Mouse (Mus musculus): ENCODE measurements around the gene Mettl1.
"Not testable (repeated sequence)": the region's sequence is repeated elsewhere in the genome, so short reads cannot be mapped to it uniquely, and the experiment has no call there.

The Mettl1 gene

DNA sequence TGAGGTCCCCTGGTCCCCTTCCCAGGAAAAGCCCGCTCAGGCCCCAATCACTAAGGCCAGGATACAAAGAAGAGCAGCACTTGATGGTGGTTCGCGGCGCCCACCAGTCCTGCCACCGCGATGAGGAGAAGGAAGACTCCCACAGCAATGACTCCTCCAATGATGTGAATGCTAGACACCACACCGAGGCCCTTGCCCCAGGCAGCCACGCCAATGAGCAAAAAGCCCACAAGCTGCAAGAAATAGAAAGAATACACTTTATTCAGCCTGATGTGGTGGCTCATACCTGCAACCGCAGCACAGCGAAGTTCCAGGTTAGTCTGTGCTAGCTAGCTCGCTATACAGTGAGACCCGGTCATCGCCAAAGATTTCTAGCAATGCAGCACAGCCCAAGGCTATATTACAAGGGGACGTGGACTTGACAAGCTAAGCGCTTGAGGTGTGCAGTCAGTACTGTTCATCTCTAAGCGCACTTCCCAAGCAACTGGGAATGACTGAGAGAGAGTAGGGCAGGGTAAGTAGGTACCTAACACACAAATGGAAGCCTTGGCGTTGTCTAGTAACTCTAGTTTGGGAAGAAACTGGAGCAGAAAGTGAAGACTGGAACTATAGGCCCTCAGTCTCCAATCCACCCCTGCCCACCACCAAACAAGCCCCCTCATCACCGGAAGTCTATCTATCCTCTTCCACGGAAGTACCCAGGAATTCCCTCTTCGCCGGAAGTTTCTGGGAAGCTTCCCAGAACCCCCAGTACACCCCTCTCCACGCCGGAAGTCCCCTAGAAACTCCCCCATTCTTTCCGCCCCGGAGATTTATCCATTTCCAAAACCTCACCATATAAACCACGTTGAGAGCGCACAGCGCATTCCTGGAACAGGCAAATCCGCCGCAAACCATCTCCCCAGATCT is 28.3 kb downstream of the Mettl1 start:
- no peak for DNase-seq

DNA sequence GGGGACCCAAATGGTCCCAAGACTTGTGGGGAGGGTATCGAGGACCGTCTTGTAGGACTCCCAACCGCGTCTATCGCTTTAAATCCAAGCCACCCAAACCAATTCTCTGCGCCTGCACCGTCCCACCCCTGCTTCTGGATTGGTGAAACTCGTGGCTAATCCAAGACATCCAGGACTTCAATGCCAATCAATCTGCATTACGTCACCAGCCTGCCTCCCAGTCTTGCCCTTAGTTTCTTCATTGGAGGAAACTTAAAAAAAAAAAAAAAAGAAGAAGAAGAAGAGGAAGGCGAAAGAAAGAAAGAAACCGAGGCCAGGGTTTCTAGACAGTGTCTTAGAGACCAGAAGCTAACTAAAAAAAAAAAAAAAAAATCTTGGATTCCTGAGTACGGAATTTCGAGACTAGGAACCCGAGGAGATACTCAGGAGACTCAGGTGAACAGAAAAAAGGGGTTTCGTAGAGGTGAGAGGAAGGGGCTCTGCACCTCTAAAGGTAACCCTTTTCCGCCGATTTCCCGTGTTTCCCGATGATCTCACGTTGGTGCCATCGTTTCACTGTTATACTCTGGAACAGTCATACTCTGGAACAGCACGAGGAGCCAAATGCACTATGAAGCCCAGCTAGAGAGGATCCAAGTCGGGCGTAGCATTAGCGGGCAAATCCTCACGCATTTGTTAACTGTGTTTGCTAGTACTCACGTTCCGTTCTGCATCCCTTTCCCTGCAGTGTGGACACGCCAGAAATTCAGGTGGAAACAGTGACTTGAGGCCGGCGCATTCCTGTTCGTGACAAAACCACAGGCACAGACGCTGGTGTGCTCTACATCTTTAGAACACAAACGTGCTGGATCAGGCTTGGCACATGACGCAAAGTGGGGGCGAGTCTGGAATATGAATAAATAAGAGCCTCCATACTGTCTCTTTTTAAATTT is 29.2 kb downstream of the Mettl1 start, which contains the start of gene Tspan31:
TSS of gene Tspan31 (minus strand) at position 75 of the 932 bp plus-strand sequence.
- DNase-seq, result peak; percentile 98

DNA sequence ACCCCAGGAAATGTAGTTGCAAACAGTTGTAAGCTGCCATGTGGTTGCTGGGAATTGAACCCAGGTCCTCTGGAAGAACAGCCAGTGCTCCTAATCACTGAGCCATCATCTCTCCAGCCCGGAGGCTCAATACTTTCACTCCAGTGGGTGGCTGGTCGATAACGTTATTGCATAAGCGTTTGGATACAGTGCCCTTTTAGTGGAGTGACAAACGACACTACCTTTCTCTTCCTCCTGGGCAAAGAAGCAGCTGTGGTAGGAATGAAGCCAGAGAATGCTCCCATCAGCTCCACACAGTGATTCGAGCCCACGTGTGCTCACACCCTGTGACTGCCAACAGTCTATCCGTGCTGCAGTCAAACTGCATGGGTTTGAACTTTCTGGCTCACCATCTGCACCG is 30.0 kb downstream of the Mettl1 start:
- no peak for DNase-seq

DNA sequence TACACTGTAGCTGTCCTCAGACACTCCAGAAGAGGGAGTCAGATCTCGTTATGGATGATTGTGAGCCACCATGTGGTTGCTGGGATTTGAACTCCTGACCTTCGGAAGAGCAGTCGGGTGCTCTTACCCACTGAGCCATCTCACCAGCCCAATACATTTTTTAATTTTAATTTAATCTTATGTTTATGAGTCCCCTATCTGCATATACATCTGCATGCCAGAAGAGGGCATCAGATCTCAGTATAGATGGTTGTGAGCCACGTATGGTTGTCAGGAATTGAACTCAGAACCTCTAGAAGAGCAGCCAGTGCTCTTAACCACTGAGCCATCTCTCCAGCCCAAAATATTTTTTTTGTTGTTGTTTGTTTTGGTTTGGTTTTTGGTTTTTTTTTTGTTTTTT is 31.1 kb downstream of the Mettl1 start:
- DNase-seq, result not testable (repeated sequence)

DNA sequence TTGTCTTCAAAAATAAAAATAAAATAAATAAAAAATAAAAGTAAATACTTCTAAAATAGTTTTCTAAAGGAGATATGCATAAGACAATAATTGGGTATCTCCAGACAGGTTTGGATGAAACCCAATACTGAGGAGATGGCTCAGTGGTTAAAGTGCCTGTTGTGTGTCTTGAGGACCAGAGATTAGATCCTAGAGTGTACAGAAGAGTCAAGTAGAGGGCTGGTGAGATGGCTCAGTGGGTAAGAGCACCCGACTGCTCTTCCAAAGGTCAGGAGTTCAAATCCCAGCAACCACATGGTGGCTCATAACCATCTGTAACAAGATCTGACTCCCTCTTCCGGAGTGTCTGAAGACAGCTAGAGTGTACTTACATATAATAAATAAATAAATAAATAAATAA is 31.8 kb downstream of the Mettl1 start:
- not testable (repeated sequence) for DNase-seq

DNA sequence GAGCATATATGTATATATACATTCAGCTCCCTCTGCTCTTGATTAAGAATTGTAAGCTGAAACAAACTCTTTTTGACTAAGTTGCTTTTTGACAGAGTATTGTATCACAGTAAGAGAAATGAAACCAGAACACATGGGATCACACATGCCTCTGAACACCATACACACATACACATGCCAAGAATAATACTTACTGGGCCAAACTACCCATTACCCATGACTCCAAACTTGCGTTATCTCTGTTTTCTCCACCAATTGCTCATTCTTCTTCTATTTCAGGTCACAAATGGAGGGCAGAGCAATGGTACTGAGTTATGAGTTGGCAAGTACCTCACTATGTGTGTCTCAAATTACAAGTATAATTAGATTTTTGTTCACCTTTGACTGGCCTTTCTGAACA is 32.8 kb downstream of the Mettl1 start:
- DNase-seq, result no peak

DNA sequence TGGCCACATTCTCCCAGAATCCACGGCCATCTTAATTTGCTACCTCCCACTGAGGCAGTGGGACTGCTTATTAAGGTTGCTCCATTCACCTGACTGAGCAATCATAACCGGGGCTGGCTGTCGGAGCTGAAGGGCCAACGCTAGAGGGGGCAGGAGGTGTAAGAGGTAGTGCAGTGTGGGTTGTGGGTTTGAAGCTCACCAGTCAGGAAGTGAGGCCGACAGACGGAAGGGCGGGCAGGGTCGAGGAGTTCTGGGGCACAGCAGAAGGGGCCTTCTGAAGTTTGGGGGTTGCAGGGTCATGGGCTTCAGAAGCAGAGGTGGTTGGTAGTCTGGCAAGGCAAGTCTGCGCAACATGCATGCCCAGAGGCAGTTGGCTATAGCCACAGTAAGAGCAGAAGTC is 33.9 kb downstream of the Mettl1 start, which contains the start of gene Agap2:
TSS of gene Agap2 (plus strand) at position 205 of the 400 bp plus-strand sequence.
- DNase-seq, result peak; percentile 68

DNA sequence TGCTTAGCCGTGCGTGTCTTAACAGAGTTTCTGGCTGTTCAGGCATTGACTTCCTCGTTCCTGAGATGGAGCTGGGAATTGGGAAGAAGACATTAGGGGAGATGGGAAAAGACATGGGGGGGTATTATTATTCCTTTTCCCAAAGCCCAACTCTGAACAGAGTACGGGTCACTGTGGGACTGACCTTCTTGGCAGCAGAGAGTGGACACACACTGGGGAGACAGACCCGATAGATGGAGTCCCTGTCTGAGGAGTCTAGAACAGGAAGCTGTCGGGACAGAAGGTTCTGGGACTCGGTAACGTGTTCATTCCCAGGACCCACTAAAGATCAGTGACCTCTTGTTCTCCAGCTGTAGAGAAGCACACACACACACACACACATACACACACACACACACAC is 34.4 kb downstream of the Mettl1 start:
- DNase-seq, result no peak

DNA sequence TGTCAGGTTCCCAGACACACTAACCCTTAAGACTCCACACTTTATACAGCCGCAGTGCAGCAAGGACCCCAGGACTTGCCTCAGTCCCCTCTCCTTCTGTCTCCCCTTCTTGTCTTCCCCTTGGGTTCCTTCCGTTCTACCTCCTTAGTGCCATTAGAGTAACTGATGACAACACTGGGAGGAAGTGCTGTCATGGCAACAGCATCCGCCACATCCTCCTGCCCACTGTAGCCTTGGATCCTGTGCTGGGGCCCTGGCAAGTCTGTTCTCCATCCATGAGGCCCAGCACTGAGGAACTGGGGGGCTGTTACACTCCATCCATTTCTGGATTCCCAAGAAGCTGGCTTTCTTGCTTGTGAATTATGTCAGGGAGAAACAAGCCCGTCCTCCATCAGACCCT is 34.9 kb downstream of the Mettl1 start:
- DNase-seq, result peak; percentile 57

DNA sequence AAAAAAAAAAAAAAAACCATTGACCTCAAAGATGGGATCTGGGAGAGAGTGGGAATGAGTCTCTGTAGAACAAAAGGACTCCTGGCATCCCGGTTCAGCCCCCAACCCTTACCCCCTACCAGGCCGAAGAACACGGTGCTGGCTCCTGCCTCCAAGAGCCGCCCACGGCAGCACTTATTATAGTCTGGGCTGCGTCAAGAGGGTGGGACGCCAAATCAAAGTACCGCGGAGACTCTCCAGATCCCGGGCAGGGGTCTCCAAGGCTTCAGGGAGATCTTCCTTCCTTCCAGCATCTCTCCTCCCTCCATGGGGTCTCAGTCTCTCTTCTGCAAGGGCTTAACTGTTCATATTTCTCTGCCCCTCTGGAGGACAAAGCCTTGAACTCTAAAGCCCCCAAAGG is 36.3 kb downstream of the Mettl1 start:
- DNase-seq, result no peak

DNA sequence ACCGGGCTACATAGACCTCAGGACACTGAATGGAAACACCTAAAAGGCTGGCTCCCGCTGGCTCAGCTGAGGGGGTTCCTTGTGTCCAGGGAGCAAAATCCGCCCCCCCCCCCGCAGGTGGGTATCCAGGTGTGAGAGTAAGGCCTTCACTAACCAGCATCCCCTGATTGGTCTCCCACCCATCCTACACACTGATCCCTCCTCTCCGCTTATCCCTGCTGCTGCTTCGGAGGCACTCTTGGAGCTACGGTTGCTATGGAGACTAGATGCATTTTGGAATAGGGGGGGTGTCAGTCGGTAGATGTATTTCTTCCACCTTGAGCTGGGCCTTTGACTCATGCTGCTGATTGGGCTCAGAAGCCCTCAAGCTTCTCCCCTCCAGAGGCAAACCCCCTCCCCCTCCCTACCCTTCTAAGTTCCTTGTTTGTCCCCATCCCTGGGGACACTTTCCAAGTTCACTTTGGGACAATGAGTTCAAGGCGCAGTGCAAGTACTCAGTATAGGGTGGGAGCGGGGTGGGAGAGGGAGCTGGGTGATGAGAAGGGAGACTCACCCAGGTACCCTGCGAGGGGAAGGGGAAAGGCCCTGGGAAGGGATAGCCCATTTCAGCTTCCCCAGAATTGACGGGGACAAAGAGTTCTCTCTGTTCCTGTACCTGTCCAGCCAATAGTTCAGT is 36.9 kb downstream of the Mettl1 start:
- DNase-seq, result no peak

DNA sequence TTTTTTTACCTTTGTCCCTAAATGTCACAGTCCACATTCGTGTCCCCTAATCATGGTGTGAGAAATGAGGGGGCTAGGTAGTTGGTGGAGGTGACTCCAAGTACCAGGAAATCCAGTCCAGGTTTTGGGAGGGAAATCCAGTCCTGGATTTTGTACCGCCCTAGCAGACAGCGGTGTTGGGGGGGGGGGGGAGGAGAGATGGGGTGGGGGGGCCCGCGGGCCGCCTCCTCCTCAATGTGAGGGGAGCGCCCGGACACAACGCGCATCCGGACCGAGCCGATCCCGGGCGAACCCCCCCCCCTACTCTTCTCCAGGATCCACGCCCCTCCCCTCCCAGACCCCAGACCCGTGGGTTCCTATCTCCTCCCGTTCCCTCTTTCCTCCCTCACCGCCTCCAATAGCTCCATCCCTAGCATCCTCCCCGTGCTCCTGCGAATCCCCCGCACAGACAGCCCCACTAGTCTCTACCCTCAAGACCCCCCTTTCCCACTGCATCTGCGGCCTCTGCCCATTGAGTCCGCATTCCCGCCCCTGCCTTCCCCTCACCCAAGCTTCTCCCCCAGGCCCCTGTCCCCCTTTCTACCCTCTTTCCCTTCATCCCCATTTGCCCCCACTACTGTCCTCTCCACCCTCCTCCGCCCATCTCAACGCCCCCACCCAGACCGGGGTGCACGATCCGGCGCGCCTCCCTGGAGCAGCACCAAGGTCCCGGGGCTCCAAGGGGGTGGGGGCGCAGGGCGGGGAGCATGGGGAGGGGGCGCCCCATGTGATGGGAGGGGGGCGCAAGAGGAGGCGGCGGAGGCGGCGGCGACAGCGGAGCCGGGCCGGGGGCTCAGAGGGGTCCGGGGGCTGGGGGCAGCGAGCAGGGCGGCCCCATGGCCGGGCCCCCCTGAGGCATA is 37.7 kb downstream of the Mettl1 start:
- no peak for DNase-seq

DNA sequence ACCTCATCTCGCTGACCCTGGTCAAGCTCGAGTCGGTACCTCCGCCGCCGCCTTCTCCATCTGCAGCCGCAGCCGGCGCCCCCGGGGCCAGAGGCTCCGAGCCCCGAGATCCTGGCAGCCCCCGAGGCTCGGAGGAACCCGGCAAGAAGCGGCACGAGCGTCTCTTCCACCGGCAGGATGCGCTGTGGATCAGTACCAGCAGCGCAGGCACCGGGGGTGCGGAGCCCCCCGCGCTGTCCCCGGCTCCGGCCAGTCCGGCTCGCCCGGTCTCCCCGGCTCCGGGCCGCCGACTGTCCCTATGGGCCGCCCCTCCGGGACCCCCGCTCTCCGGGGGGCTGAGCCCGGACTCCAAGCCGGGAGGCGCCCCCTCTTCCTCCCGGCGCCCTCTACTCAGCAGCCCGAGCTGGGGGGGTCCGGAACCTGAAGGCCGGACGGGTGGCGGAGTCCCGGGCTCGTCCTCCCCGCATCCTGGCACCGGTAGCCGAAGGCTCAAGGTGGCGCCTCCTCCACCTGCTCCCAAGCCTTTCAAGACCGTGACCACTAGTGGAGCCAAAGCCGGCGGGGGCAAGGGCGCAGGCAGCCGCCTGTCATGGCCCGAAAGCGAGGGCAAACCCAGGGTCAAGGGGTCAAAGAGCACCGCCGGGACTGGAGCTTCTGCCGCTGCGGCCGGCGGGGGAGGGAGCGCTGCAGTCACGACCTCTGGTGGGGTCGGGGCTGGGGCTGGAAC is 38.6 kb downstream of the Mettl1 start:
- no peak for DNase-seq

DNA sequence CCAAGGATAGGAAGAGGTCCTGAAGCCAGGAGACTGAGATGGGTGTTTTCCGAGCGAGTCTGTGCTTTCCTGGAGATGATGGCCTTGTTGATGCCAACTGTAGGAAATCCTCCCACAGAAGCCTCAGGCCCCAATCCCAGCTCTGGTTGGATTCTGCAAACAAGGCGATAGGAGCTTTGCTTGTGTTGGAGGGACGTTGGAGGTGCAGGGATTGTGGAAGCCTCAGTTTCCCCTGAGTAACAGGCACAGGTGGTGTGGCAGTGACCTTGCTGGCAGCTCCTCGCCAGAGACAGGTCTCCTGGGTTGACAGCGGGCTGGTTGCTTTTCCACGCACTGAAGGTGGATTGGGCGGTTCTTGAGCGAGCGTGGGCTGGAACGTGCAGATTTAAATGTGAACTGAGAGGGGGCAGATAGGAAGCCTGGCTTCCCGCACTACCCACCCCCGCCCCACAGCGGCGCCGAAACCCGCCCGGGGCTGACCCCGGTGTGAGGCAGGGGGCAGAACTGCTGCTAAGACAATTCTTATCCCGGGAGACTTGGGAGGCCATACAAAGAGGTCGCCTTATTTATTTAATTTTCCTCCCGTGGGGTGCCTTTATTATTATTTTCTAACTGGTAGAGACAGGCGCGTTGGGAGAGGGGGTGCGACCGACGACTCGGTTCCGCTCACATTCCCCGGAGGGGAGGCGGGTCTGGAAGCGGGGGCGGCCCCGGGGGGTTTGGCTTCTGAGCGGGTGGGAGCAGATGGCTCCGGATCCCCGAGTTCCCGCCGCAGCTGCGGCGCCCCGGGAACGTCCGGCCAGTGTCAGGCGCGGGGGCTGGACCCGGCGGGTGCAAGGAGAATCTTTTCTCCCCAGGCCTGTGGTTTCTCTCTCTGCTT is 39.9 kb downstream of the Mettl1 start:
- no peak for DNase-seq

DNA sequence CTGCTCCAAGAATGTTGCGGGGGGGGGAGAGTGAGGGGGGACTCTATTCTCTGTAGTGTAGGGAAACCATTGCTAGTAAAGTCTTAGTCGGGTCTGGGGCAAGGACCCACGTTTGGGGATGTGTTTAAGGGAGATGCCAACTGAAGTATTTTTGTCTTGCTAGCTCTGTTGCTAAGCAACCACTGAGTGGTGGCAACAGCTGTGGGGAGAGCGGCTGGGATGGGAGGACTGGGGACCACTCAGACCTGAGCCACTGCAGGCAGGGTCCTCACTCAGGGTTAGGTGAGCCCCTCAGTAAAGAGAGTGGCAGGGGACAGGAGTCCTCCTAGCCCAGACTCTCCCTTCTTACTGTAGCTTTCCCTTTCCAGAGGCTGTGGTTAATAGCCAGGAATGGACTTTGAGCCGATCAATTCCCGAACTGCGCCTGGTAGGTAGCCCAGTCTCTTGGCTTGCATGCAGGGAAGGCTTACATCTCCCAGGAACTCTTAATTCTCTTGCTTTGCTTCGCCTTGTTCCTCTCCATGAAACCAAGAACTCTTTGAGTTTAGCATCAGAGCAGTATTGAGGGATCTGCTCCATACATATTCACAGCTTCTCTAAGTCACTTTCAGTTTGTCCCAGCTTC is 40.9 kb downstream of the Mettl1 start:
- DNase-seq, result no peak

DNA sequence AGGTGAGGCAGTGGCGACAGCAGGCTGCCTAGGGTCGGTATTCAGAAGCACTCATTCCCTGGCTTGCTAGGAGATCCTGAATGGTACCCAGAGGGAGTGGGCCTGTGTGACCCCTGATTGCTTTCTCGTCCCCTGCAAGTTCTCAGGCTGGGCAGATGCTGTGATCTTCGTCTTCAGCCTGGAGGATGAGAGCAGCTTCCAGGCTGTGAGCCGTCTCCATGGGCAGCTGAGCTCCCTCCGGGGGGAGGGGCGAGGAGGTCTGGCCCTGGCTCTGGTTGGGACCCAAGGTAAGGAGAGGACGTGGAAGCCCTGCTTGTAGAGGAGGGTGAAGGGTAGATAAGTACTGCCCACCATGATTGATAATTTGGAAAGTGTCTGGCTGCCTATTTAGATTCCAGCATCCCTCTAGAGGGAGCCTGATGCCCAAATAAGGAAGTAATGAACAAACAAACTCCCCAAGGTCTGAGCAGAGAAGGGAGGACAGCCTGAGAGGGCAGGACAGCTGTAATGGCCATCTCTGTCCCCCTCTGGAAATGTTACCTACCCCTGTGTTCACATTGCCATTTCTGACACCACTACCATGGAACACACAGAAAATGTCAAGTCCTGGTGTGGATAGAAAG is 42.2 kb downstream of the Mettl1 start:
- DNase-seq, result no peak

DNA sequence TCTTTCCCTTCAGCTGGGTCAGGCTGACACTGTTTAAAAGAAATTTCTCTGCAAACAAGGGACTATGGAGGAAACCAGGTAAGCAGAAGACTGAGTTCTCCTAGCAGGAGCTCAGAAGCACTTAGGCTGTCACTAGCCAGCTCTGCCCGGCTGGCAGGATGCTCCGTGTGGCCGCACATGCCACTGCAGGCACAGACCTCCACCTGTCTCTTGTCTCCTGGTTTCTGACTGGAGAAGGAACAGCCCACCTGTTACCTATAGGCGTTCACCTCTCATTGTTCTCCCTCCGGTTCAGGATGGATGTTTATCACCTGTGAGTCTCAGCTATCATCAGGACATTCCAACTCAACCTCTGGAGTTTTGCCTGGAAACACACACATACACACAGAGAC is 42.7 kb downstream of the Mettl1 start:
- DNase-seq, result no peak

DNA sequence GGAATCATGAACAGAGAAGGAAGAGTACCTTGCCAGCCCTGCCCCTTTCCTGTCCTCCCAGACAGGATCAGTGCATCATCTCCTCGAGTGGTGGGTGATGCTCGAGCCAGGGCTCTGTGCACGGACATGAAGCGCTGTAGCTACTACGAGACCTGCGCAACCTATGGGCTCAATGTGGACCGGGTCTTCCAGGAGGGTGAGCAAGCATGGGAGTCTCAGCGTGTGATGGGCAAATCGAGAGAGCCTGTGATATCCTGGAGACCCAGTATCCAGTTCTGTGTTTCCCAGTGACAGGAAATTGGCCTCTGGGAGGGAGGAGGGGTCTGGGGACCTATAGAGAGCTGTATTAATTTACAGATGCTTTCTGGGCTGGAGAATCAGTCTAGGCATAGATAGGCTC is 43.8 kb downstream of the Mettl1 start:
- DNase-seq, result no peak

DNA sequence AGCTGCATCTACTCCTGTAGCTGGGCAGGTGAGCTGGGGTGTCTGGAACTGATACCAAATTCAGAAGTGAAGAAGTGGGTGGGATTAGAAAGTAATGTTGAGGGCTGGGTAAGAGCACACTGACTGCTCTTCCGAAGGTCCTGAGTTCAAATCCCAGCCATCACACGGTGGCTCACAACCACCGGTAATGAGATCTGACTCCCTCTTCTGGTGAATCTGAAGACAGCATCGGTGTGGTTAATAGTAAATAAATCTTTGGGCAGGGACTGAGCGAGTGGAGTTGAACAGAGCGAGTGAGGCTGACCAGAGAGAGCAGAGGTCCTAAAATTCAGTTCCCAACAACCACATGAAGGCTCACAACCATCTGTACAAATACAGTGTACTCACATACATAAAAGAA is 44.4 kb downstream of the Mettl1 start:
- no peak for DNase-seq
